Mouse (Mus musculus): ENCODE data around the gene Rbfox3. TPM values are rescaled to one million over a fixed set of nuclear protein-coding genes. Genes with fewer than 3 reads are reported as not detected.

The Rbfox3 gene
- polyA plus RNA-seq, 1 experiment from 2014 or later = 0.13 TPM

DNA sequence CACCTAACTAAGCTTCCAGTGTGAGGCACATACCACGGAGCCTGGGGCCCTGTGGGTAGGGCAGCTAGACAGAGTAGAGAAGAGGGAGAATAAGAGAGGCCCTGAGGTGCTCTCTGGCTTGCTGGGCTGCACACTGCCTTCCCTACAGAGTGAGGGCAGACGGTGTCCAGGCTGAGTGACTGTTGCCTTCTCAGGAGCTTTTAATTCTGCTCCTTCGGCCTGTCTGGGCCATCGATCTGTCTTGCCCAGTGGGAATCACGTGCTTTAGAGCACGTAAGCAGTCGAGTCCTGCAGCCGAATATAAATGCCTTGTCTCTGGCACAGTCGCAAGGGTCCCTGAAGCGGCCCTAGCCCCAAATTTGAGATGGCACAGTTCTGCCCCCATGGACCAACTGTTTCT is 641 bp downstream of the Rbfox3 start:
- no peak overlapping the region for H3K27ac ChIP-seq (ENCODE audit: low read depth)
- WGBS = 75% methylated on average over 10 of the region's 10 CpGs
- no peak for TF ChIP-seq CTCF (IDR thresholded peaks at IDR 0.05; ENCODE audit: low read depth)
- DNase-seq (no peak), ATAC-seq (ENCODE audit: insufficient read depth) (no peak)
- H3K9me3 ChIP-seq (ENCODE audit: low read depth, low read length) = no peaks in the 10 kb centered on the region
- no peaks in the 10 kb centered on the region for H3K36me3 ChIP-seq (ENCODE audit: insufficient read depth)
- no peak overlapping the region for H3K4me2 ChIP-seq
- H3K27me3 ChIP-seq (ENCODE audit: insufficient read depth, low read length) = peaks cover 54% of the 10 kb centered on the region
- no peak overlapping the region for H3K9ac ChIP-seq
- H3K4me1 ChIP-seq (ENCODE audit: insufficient read depth) = no peaks in the 10 kb centered on the region
- H3K4me3 ChIP-seq (ENCODE audit: low read depth, low read length) = no peak overlapping the region

DNA sequence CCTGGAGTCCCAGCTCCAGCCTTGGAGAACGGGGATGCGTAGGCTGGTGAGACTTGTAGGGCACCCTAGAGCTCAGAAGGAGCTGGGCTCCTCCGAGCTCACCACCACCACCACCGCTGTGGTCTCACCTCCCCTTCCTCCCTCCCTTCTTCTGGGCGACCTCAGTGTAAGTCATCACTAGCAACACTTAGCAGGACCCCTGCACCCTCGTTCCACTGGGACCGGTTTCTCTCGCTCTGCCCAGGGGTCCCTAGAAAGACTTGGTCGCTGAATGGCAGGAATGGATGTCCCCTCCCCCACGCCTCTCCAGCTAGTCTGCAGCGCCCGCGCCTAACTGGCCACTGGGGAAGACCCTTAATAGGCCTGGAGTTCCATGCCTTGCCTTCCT is 1.6 kb downstream of the Rbfox3 start:
- H3K9me3 ChIP-seq (ENCODE audit: low read depth, low read length) = no peaks in the 10 kb centered on the region
- no peak for TF ChIP-seq CTCF (IDR thresholded peaks at IDR 0.05; ENCODE audit: low read depth)
- no peak overlapping the region for H3K9ac ChIP-seq
- H3K27me3 ChIP-seq (ENCODE audit: insufficient read depth, low read length) = peaks cover 62% of the 10 kb centered on the region
- ATAC-seq (ENCODE audit: insufficient read depth) (no peak), DNase-seq (no peak)
- H3K4me1 ChIP-seq (ENCODE audit: insufficient read depth) = no peaks in the 10 kb centered on the region
- WGBS = 1% methylated on average over 13 of the region's 13 CpGs
- no peak overlapping the region for H3K27ac ChIP-seq (ENCODE audit: low read depth)
- peak overlapping the region; percentile 35 for H3K4me3 ChIP-seq (ENCODE audit: low read depth, low read length)
- H3K36me3 ChIP-seq (ENCODE audit: insufficient read depth) = no peaks in the 10 kb centered on the region
- H3K4me2 ChIP-seq = peak overlapping the region; percentile 66

DNA sequence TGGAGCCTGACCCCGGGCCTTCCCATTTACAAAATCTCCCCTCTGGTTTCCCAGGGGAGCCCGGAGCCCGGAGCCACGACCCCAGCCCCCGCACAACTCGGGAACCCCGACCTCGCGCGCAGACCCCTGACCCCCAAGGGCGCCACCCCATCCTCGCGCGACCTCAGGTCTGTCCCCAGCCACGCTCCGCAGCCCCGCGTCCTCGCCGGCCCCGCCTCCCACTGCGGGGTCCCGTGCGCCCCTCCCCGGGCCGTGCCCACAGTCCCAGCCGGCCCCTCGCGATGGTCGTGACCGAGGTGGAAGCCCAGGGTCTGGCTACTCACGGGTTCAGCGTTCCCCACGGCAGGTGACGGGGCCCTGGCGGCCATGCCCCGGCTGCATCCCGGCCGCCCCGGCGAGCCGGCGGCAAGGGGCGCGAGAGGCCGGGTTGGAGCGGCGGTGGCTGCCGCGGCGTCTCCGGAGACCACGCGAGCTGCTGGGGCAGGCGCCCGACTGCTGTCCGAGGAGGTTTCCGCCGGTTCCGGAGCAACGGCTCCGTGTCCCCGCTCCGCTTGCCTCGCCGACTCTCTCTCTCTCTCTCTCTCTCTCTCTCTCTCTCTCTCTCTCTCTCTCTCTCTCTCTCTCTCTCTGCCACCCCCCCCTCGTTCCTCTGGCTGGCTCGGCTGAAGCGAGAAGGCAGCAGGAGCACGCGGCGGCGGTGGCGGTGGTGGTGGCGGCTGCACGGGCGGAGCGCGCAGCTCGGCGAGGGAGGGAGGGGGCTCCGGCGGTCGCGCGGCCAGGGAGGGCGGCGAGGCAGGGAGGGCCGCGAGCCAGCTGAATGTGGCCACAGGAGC is 2.2 kb downstream of the Rbfox3 start:
- no peak overlapping the region for H3K27ac ChIP-seq (ENCODE audit: low read depth)
- no peaks in the 10 kb centered on the region for H3K36me3 ChIP-seq (ENCODE audit: insufficient read depth)
- peaks cover 62% of the 10 kb centered on the region for H3K27me3 ChIP-seq (ENCODE audit: insufficient read depth, low read length)
- ATAC-seq (ENCODE audit: insufficient read depth) = no peak
- no peaks in the 10 kb centered on the region for H3K4me1 ChIP-seq (ENCODE audit: insufficient read depth)
- WGBS = under 1% methylated on average over 69 of the region's 90 CpGs
- no peak overlapping the region for H3K9ac ChIP-seq
- no peak for TF ChIP-seq CTCF (IDR thresholded peaks at IDR 0.05; ENCODE audit: low read depth)
- no peaks in the 10 kb centered on the region for H3K9me3 ChIP-seq (ENCODE audit: low read depth, low read length)
- peak overlapping the region; percentile 66 for H3K4me2 ChIP-seq
- peak overlapping the region; percentile 35 for H3K4me3 ChIP-seq (ENCODE audit: low read depth, low read length)
- DNase-seq = peak; percentile 24

DNA sequence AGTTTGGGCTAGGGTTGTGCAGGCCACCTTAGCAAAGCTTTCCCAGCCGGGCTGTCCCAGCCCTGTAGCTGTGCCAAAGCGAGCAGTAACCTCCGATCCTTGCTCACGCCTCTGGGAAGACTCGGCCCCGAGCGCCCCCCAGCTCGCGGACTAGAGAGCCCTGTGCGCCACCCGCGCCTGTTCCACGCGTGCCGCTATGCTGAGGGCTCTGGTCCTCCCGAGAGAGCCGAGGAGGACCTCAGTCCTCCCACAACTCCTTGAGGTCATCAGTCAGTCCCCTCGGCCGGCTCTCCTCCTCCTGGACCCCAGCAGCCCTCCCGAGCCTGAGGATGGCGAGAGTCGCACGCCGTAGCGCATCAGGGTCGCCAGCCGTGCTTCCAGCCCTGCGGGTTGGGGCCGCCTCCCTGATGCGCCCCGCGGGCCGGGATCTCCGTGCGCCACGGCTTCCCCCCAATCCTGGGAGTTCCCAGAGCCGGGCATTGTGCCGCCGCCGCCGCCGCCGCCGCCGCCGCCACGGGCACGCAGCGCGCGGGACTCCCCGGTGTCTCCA is 2.9 kb downstream of the Rbfox3 start:
- Histone ChIP-seq H3K4me2 (peak overlapping the region; percentile 66), H3K36me3 (ENCODE audit: insufficient read depth) (no peaks in the 10 kb centered on the region)

DNA sequence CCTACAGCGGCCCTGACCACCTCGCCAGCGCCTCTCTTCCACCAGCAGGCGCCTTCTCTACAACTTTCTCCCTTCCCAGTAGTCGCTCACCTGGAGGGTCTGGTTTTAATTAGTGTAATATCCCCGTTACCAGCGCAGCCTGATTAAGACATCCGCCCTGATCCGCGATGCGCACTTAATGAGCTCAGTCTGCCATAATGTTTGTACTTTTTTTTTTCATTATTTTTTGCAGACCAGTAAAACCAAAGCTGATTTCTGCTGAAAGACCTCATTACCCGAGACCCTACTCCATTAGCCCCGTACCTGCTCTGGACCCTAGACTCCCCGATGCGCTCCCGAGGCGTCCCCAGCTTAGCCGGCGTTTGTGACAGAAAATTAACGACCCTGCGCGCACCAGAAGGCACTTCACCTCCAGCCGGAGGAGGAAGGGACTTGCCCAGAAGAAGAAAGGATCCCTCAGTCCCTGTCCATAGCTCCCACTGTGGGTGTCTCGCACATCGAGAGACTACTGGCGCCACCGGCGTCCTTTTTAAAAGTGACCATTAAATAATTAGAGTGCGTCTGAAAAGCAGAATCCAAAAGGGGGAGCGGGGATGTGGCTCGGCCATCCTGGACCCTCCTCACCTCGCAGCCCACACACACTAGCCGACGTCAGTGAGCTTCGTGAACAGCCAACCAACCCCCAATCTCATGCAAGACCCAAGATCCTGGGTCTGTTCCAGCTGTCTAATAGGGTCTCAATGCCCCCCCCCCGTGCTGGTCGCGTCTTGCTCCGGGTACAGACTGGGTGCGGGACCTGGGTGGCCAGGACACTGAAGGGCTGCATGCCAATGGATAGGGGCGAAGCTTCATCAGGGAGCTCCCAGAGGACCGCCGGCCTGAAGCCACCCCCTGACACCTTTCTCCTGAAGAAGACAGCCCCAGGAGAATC is 3.7 kb downstream of the Rbfox3 start:
- Histone ChIP-seq H3K4me2 (no peak overlapping the region), H3K9ac (no peak overlapping the region), H3K27ac (ENCODE audit: low read depth) (no peak overlapping the region), H3K27me3 (ENCODE audit: insufficient read depth, low read length) (peaks cover 62% of the 10 kb centered on the region), H3K9me3 (ENCODE audit: low read depth, low read length) (no peaks in the 10 kb centered on the region), H3K4me1 (ENCODE audit: insufficient read depth) (no peaks in the 10 kb centered on the region), H3K36me3 (ENCODE audit: insufficient read depth) (no peaks in the 10 kb centered on the region), H3K4me3 (ENCODE audit: low read depth, low read length) (no peak overlapping the region)
- no peak for ATAC-seq (ENCODE audit: insufficient read depth)
- no peak for DNase-seq
- 3% methylated on average over 43 of the region's 43 CpGs for WGBS
- no peak for TF ChIP-seq CTCF (IDR thresholded peaks at IDR 0.05; ENCODE audit: low read depth)

More for the DNA sequence above, 2.9 kb downstream of the Rbfox3 start:
- Histone ChIP-seq H3K9ac (no peak overlapping the region), H3K27me3 (ENCODE audit: insufficient read depth, low read length) (peaks cover 62% of the 10 kb centered on the region), H3K9me3 (ENCODE audit: low read depth, low read length) (no peaks in the 10 kb centered on the region), H3K4me1 (ENCODE audit: insufficient read depth) (no peaks in the 10 kb centered on the region), H3K4me3 (ENCODE audit: low read depth, low read length) (peak overlapping the region; percentile 35), H3K27ac (ENCODE audit: low read depth) (no peak overlapping the region)
- WGBS = under 1% methylated on average over 45 of the region's 52 CpGs
- TF ChIP-seq CTCF (IDR thresholded peaks at IDR 0.05; ENCODE audit: low read depth) = no peak
- DNase-seq (no peak), ATAC-seq (ENCODE audit: insufficient read depth) (no peak)

DNA sequence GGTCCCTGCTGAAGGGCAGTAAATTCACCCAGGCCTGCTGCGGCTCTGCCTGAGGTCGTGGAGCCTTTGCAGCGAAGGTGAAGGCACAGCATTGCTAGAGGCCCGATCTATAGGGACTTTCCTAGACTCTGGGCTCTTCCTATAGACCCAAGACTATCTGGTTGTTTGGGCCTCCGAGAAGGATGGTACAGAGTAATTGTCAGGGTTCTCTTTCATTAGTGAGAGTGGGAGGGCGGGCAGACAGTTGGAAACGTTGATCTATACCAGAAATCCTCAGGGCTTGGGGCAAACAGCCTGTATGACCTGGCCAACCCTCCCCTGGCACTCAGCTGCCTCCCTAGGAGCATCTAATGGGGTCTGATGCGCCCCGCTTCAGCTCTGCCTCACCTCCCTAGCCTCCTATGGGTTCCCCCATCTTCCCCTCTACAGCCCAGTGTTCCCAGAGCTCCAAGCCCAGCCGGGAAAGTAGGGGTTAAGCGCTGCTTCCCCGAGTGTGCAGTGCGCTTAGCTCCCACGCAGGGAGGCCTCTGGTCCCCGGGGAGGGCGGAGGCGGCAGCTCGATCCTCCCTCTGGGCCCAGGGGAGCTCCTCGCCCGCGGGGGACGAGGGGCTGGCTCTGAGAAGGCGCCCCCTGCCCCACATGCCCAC is 4.5 kb downstream of the Rbfox3 start:
- ATAC-seq (ENCODE audit: insufficient read depth) (no peak), DNase-seq (no peak)
- WGBS = 11% methylated on average over 16 of the region's 23 CpGs
- H3K4me2 ChIP-seq = no peak overlapping the region
- H3K36me3 ChIP-seq (ENCODE audit: insufficient read depth) = no peaks in the 10 kb centered on the region
- peaks cover 62% of the 10 kb centered on the region for H3K27me3 ChIP-seq (ENCODE audit: insufficient read depth, low read length)
- H3K4me1 ChIP-seq (ENCODE audit: insufficient read depth) = no peaks in the 10 kb centered on the region
- TF ChIP-seq CTCF (IDR thresholded peaks at IDR 0.05; ENCODE audit: low read depth) = no peak
- H3K9ac ChIP-seq = no peak overlapping the region
- no peaks in the 10 kb centered on the region for H3K9me3 ChIP-seq (ENCODE audit: low read depth, low read length)
- no peak overlapping the region for H3K4me3 ChIP-seq (ENCODE audit: low read depth, low read length)
- no peak overlapping the region for H3K27ac ChIP-seq (ENCODE audit: low read depth)
